Mouse (Mus musculus) limb, embryonic 14.5 days (tissue): ENCODE measurements at regions not wholly inside any gene's neighbourhood (a gene's known extent, or its start where the extent isn't known, plus 50 kb on each side); places are given as distances from the start of the nearest gene placed in this dataset.
"Not testable (repeated sequence)": the region's sequence is repeated elsewhere in the genome, so short reads cannot be mapped to it uniquely, and the experiment has no call there.

Experiments
- ATAC-seq: fragments of 200-750 bp; cut with Nextera tagmentation; 2 replicates; pipeline ENCODE4 v1.8.0; 2017; ENCODE audit warnings: low read depth, moderate number of reproducible peaks, moderate TSS enrichment; ENCODE audit not compliant: low FRiP score
- DNase-seq: peaks from one replicate; pipeline ENCODE4 v3.0.0-alpha.2; 2015; ENCODE audit warnings: low spot score
- H3K27ac ChIP-seq: fragments of 300-500 bp; sonication (generic); replicated peaks from 2 replicates; pipeline ENCODE4 v1.5.1; 2014; ENCODE audit warnings: low read depth, mild to moderate bottlenecking, low read length, moderate library complexity, mixed read lengths
- H3K27me3 ChIP-seq: fragments of 300-500 bp; sonication (generic); 2 replicates; pipeline ENCODE4 v1.6.1; 2014; ENCODE audit warnings: low read length, mixed read lengths; ENCODE audit not compliant: control insufficient read depth, insufficient read depth
- H3K36me3 ChIP-seq: fragments of 300-500 bp; sonication (generic); 2 replicates; pipeline ENCODE4 v1.6.1; 2014; ENCODE audit warnings: mild to moderate bottlenecking, low read length, moderate library complexity, mixed read lengths; ENCODE audit not compliant: control insufficient read depth, insufficient read depth
- H3K4me1 ChIP-seq: fragments of 300-500 bp; sonication (generic); 2 replicates; pipeline ENCODE4 v1.6.1; 2014; ENCODE audit warnings: antibody characterized with exemption, low read length, mixed read lengths; ENCODE audit not compliant: control insufficient read depth, insufficient read depth
- H3K4me2 ChIP-seq: fragments of 300-500 bp; sonication (generic); replicated peaks from 2 replicates; pipeline ENCODE4 v1.6.1; 2014; ENCODE audit warnings: low read depth, mild to moderate bottlenecking, low read length, moderate library complexity; ENCODE audit not compliant: severe bottlenecking
- H3K4me3 ChIP-seq: fragments of 300-500 bp; sonication (generic); replicated peaks from 2 replicates; pipeline ENCODE4 v1.5.1; 2014; ENCODE audit warnings: low read length
- H3K9ac ChIP-seq: fragments of 300-500 bp; sonication (generic); 2 replicates; pipeline ENCODE4 v1.6.1; 2014; ENCODE audit warnings: mild to moderate bottlenecking, low read depth, low read length, moderate library complexity; ENCODE audit not compliant: severe bottlenecking
- H3K9me3 ChIP-seq: fragments of 300-500 bp; sonication (generic); 2 replicates; pipeline ENCODE4 v1.6.1; 2016; ENCODE audit warnings: low read length; ENCODE audit not compliant: control insufficient read depth
- POLR2A ChIP-seq: fragments of 200-500 bp; IDR thresholded peaks from 2 replicates; pipeline ENCODE4 v1.8.0; 2012; ENCODE audit warnings: inconsistent platforms, mild to moderate bottlenecking, moderate library complexity, borderline replicate concordance; ENCODE audit not compliant: insufficient read depth, insufficient read length; ENCODE audit errors: extremely low read depth
- WGBS: fragments of 180-500 bp; shearing (Covaris S2); extraction: QIAGEN DNeasy Blood & Tissue Kit; methylation state at CpG from one replicate; pipeline ENCODE4 v1.1.7; 2014; 5-methylcytosine and 5-hydroxymethylcytosine counted together

DNA sequence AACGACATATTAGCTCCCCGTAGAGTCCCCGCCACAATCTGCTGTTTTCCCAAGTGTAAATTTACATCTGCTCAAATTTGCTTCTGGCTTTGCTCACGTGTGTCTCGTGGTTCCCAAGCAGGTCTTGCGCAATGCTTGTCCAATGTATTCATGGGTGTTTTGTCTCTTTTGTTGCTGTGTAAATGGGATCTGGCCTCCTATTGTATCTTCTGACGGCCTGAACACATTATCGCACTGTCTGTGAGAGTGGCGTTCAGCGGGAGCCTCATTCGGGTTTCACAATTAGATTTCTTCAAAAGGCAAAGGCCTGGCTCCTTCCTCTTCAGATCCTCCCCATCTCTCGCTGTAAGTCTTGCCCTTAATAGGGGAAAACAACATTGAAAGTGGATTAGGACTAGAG is 274.5 kb downstream of the Fam19a5 start:
- H3K27ac ChIP-seq, result no peak overlapping the region
- H3K4me1 ChIP-seq, result no peaks in the 10 kb centered on the region
- H3K27me3 ChIP-seq, result no peaks in the 10 kb centered on the region
- TF ChIP-seq POLR2A, result no peak
- H3K9me3 ChIP-seq, result no peaks in the 10 kb centered on the region
- 89% methylated on average over 12 of the region's 12 CpGs for WGBS
- DNase-seq, result no peak
- H3K4me2 ChIP-seq, result no peak overlapping the region
- no peaks in the 10 kb centered on the region for H3K36me3 ChIP-seq
- H3K9ac ChIP-seq, result no peak overlapping the region
- no peak overlapping the region for H3K4me3 ChIP-seq
- no peak for ATAC-seq

DNA sequence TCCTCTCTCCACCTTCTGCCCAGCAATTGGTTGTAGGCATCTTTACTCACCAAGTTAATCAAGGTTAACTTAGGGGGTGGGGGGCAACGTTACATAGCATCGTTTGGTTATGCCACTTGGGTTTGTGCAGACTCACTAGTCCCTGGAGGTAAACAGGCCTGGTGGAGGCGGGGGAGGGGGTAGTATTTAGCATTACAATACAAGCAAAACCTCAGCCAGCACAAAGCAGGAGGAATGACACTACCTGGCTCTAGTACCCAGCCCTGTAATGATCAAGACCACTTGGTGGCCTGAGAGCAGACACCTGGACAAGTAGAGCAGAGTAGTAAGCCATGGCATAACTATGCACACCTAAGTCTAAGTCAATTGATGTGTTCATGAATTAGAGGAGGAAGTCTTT is 298.0 kb downstream of the Fam19a5 start:
- Histone ChIP-seq H3K27ac (no peak overlapping the region), H3K4me1 (no peaks in the 10 kb centered on the region), H3K36me3 (no peaks in the 10 kb centered on the region), H3K4me2 (no peak overlapping the region), H3K27me3 (no peaks in the 10 kb centered on the region), H3K9ac (no peak overlapping the region), H3K4me3 (no peak overlapping the region), H3K9me3 (no peaks in the 10 kb centered on the region)
- TF ChIP-seq POLR2A, result no peak
- ATAC-seq, result no peak
- DNase-seq, result no peak
- WGBS, result 52% methylated on average over 3 of the region's 3 CpGs

DNA sequence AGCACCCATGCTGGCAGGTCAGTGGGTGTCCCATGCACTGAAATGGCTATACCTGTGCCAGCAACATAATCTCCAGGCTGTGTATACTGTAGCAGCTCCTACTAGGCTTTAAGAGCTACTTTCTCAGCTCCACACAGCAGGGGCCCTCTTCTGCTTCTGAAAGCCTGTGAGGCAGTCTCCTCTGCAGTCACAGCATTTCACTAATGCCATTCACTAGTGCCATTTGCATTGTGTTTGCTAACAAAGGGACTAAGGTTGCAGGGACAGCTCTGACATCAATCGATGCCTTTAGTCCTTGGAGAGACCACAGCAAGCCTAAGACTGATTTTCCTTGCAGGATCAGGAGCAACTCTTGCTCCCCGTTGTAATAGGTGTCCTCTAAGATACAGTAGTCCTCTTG is 315.0 kb downstream of the Fam19a5 start:
- H3K27ac ChIP-seq, result no peak overlapping the region
- H3K9ac ChIP-seq, result no peak overlapping the region
- H3K4me3 ChIP-seq, result no peak overlapping the region
- H3K9me3 ChIP-seq, result no peaks in the 10 kb centered on the region
- H3K4me1 ChIP-seq, result no peaks in the 10 kb centered on the region
- no peak for TF ChIP-seq POLR2A
- H3K36me3 ChIP-seq, result no peaks in the 10 kb centered on the region
- 32% methylated on average over 2 of the region's 2 CpGs for WGBS
- no peaks in the 10 kb centered on the region for H3K27me3 ChIP-seq
- DNase-seq, result no peak
- no peak overlapping the region for H3K4me2 ChIP-seq
- no peak for ATAC-seq

DNA sequence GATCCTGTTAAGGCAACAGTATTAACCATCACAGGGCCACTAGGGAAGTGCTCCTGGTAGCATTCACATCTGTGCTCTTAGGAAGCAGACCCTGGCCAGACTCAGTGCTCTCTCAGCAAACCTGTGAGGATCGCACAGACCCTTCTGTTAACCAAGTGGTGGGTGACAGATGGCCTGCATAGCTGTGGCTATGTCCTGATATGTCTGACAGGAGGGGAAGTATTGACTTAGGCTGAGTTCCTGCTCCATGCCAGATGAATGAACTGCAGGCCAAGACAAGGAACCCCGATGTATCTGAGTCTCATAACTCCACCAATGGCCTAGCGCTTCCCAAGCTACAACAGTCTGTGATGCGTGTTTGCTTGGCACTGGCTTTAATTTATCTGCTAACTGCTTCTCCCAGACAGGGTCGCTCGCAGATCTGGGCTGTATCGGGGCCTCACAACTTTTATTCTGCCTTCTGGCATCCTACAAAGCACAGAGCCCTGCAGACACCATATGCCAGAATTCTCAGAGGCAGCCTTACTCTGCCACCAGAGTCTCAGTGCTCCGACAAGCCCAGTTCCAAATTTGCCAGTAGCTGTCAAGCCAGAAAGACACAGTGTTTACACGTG is 332.3 kb downstream of the Fam19a5 start:
- ATAC-seq (no peak), DNase-seq (no peak)
- no peak for TF ChIP-seq POLR2A
- H3K9ac ChIP-seq, result no peak overlapping the region
- no peak overlapping the region for H3K4me2 ChIP-seq
- WGBS, result 65% methylated on average over 9 of the region's 9 CpGs
- no peak overlapping the region for H3K27ac ChIP-seq
- H3K9me3 ChIP-seq, result no peaks in the 10 kb centered on the region
- no peaks in the 10 kb centered on the region for H3K36me3 ChIP-seq
- no peaks in the 10 kb centered on the region for H3K27me3 ChIP-seq
- H3K4me1 ChIP-seq, result no peaks in the 10 kb centered on the region
- H3K4me3 ChIP-seq, result no peak overlapping the region

DNA sequence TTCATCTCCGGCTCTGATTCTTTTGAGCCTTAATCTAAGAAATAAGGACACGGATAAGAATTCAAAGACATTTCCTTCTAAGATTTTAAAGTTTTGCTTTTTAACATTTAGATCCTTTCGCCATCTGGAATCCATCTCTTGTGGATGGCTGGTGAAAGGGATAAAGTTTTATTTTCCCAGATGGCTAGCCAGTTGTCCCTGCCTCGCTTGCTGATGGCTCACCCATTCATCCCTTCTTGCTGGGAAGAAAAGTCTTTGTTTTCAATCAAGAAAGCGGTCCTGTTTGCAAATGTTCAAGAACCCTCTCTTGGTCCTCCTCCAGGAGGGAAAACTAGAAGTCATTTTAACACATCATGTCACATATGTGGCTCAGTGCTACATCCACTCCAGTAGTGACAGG is 346.8 kb downstream of the Fam19a5 start:
- H3K27ac ChIP-seq, result no peak overlapping the region
- H3K27me3 ChIP-seq, result no peaks in the 10 kb centered on the region
- H3K4me3 ChIP-seq, result no peak overlapping the region
- no peak for TF ChIP-seq POLR2A
- no peaks in the 10 kb centered on the region for H3K36me3 ChIP-seq
- H3K4me1 ChIP-seq, result no peaks in the 10 kb centered on the region
- no peak overlapping the region for H3K4me2 ChIP-seq
- ATAC-seq (no peak), DNase-seq (no peak)
- 61% methylated on average over 5 of the region's 5 CpGs for WGBS
- H3K9me3 ChIP-seq, result no peaks in the 10 kb centered on the region
- no peak overlapping the region for H3K9ac ChIP-seq

DNA sequence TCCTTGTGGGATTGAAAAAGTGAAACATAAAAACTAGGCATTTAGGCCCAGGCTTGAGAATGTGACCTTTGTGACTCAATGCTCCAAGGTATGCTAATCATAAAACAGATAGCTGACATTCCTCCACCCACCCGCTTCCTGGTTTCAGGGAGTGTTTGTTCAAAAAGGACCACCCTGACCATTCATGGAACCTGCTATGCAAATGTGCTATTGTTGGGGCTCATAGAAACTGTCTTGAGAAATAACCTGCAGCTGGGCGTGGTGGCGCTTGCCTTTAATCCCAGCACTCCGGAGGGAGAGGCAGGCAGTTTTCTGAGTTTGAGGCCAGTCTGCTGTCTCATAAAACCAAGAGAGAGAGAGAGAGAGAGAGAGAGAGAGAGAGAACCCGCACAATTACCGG is 350.8 kb downstream of the Fam19a5 start:
- H3K9ac ChIP-seq, H3K27ac ChIP-seq, H3K4me1 ChIP-seq, DNase-seq, ATAC-seq, H3K36me3 ChIP-seq, H3K4me3 ChIP-seq, H3K27me3 ChIP-seq, H3K9me3 ChIP-seq, H3K4me2 ChIP-seq: not testable (repeated sequence)
- WGBS, result 89% methylated on average over 6 of the region's 6 CpGs
